Mouse (Mus musculus) layer of hippocampus, postnatal 36 days (tissue): ENCODE data around the gene Cyb5d1. TPM values are rescaled to one million over a fixed set of nuclear protein-coding genes. Genes with fewer than 3 reads are reported as not detected.

Experiments used
- DNase-seq, 2 experiments: peaks; one replicate each; pipeline ENCODE4 v3.0.0; 2022
- total RNA-seq, 2 experiments: library from RNA; stranded (reverse); gene quantifications; 2 replicates each; pipeline ENCODE4 v1.2.3; 2021

The Cyb5d1 gene
- total RNA-seq, 2 experiments from 2014 or later, result 44.6 to 48.6 TPM

- DNase-seq, result no peak
These were observed 20.4 kb upstream of the Cyb5d1 start for GRCm38 (mm10) chr11:69415668-69416451.

- DNase-seq, result peak in 1 of 2 experiments; percentile 63
These were observed 19.9 kb upstream of the Cyb5d1 start for GRCm38 (mm10) chr11:69415327-69415667.

GRCm38 (mm10) chr11:69414421-69415326 lies 19.2 kb upstream of the Cyb5d1 start:
- DNase-seq, result no peak

GRCm38 (mm10) chr11:69413221-69414181 lies 18.1 kb upstream of the Cyb5d1 start, which contains the start of gene Kdm6b:
TSS of gene Kdm6b (minus strand) at chr11:69413675.
- peak; percentile 67 to 70 for DNase-seq

- DNase-seq, result no peak
These were observed 17.1 kb upstream of the Cyb5d1 start for GRCm38 (mm10) chr11:69412548-69412947.

- peak in 1 of 2 experiments; percentile 50 for DNase-seq
These were observed 16.2 kb upstream of the Cyb5d1 start for GRCm38 (mm10) chr11:69411538-69412203.

GRCm38 (mm10) chr11:69411073-69411535 lies 15.7 kb upstream of the Cyb5d1 start:
- DNase-seq, result peak; percentile 90 to 91

- DNase-seq, result peak; percentile 61 to 63
These were observed 15.1 kb upstream of the Cyb5d1 start for GRCm38 (mm10) chr11:69410310-69411072.

GRCm38 (mm10) chr11:69410045-69410309 lies 14.5 kb upstream of the Cyb5d1 start:
- DNase-seq, result peak in 1 of 2 experiments; percentile 58

- peak; percentile 77 to 79 for DNase-seq
These were observed 14.1 kb upstream of the Cyb5d1 start for GRCm38 (mm10) chr11:69409378-69410044.

GRCm38 (mm10) chr11:69408541-69409377 lies 13.3 kb upstream of the Cyb5d1 start:
- peak; percentile 82 to 83 for DNase-seq

GRCm38 (mm10) chr11:69407724-69408004 lies 12.2 kb upstream of the Cyb5d1 start:
- DNase-seq, result no peak

GRCm38 (mm10) chr11:69406867-69407723 lies 11.7 kb upstream of the Cyb5d1 start:
- no peak for DNase-seq

GRCm38 (mm10) chr11:69406282-69406681 lies 10.9 kb upstream of the Cyb5d1 start:
- DNase-seq, result no peak

GRCm38 (mm10) chr11:69405397-69406200 lies 10.2 kb upstream of the Cyb5d1 start:
- DNase-seq, result no peak

- no peak for DNase-seq
These were observed 9.4 kb upstream of the Cyb5d1 start for GRCm38 (mm10) chr11:69404595-69405396.
